Mouse (Mus musculus) small intestine, adult 2 months (tissue): ENCODE measurements at regions not wholly inside any gene's neighbourhood (a gene's known extent, or its start where the extent isn't known, plus 50 kb on each side); places are given as distances from the start of the nearest gene placed in this dataset.

ENCODE experiments used
- H3K27ac ChIP-seq: fragments of 200-500 bp; 2 replicates; pipeline ENCODE4 v1.5.1; 2012; ENCODE audit warnings: low read depth, low read length, control low read depth, inconsistent platforms; ENCODE audit not compliant: insufficient read depth
- H3K27me3 ChIP-seq: fragments of 200-500 bp; 2 replicates; pipeline ENCODE4 v1.6.1; 2012; ENCODE audit warnings: mild to moderate bottlenecking, moderate library complexity, low read length, inconsistent platforms; ENCODE audit not compliant: control insufficient read depth, insufficient read depth
- H3K36me3 ChIP-seq: fragments of 200-500 bp; 2 replicates; pipeline ENCODE4 v1.6.1; 2012; ENCODE audit warnings: mild to moderate bottlenecking, low read length, control low read depth, inconsistent platforms; ENCODE audit not compliant: control insufficient read depth, insufficient read depth
- H3K4me1 ChIP-seq: fragments of 200-500 bp; 2 replicates; pipeline ENCODE4 v1.6.1; 2012; ENCODE audit warnings: low read length, inconsistent platforms, mixed read lengths; ENCODE audit not compliant: control insufficient read depth, insufficient read depth, insufficient read length
- H3K4me3 ChIP-seq: fragments of 200-500 bp; 2 replicates; pipeline ENCODE4 v1.5.1; 2012; ENCODE audit warnings: low read depth, mild to moderate bottlenecking, control low read depth, inconsistent platforms, low read length, moderate library complexity
- CTCF ChIP-seq: fragments of 200-500 bp; IDR thresholded peaks from 2 replicates; pipeline ENCODE4 v1.5.1; 2012; ENCODE audit warnings: low read depth, mild to moderate bottlenecking, control low read depth, inconsistent platforms, low read length, moderate library complexity, mixed read lengths; ENCODE audit not compliant: insufficient replicate concordance, insufficient read length; ENCODE audit errors: extremely low read depth
- POLR2A ChIP-seq: fragments of 200-500 bp; IDR thresholded peaks from 2 replicates; pipeline ENCODE4 v1.6.1; 2012; ENCODE audit warnings: low read depth, mild to moderate bottlenecking, control low read depth, inconsistent platforms, low read length, moderate library complexity
- WGBS: fragments of 180-500 bp; shearing (Covaris S2); methylation state at CpG from one replicate; pipeline ENCODE4 v1.1.7; 2018; 5-methylcytosine and 5-hydroxymethylcytosine counted together

DNA sequence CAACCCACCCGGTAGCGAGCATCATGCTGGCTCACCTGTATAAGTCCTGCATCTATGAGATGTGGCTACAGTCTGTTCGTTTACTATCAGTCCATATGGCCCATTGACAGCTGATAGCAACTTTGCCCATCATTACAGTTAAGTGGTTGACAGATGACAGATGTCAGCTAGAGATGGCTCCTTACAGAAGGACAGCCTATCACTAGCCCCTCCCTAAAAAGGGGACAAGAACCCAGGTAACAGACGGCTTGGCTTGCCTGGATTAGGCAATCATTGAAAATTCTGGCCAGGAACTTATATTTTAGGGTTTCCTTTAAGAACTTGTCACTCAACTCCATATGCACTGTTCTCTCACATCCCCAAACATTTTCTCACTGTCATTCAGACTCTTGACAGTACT is 434.2 kb upstream of the Arglu1 start:
- TF ChIP-seq POLR2A (no peak), CTCF (no peak)
- Histone ChIP-seq H3K27ac (no peak overlapping the region), H3K27me3 (no peaks in the 10 kb centered on the region), H3K4me1 (no peaks in the 10 kb centered on the region), H3K36me3 (no peaks in the 10 kb centered on the region), H3K4me3 (no peak overlapping the region)
- 80% methylated on average over 4 of the region's 4 CpGs for WGBS

GRCm38 (mm10) chr8:9117809-9118737 is 427.8 kb upstream of the Arglu1 start:
- H3K27ac ChIP-seq = no peak overlapping the region
- TF ChIP-seq POLR2A = no peak
- no peak for TF ChIP-seq CTCF
- H3K4me3 ChIP-seq = no peak overlapping the region
- no peaks in the 10 kb centered on the region for H3K27me3 ChIP-seq
- 85% methylated on average over 27 of the region's 27 CpGs for WGBS
- no peaks in the 10 kb centered on the region for H3K36me3 ChIP-seq
- H3K4me1 ChIP-seq = no peaks in the 10 kb centered on the region

- WGBS = 25% methylated on average over 5 of the region's 5 CpGs
- no peaks in the 10 kb centered on the region for H3K36me3 ChIP-seq
- TF ChIP-seq CTCF = no peak
- no peak for TF ChIP-seq POLR2A
These were observed 405.7 kb upstream of the Arglu1 start for GRCm38 (mm10) chr8:9095980-9096379.

GRCm38 (mm10) chr8:9094002-9094401 is 403.7 kb upstream of the Arglu1 start:
- H3K4me3 ChIP-seq = no peak overlapping the region
- TF ChIP-seq POLR2A (no peak), CTCF (no peak)
- WGBS = 68% methylated on average over 9 of the region's 9 CpGs
- no peaks in the 10 kb centered on the region for H3K36me3 ChIP-seq
- H3K27me3 ChIP-seq = no peaks in the 10 kb centered on the region
- H3K4me1 ChIP-seq = no peaks in the 10 kb centered on the region
- H3K27ac ChIP-seq = no peak overlapping the region

More at GRCm38 (mm10) chr8:9095980-9096379, 405.7 kb upstream of the Arglu1 start:
- Histone ChIP-seq H3K4me3 (no peak overlapping the region), H3K27ac (no peak overlapping the region), H3K27me3 (no peaks in the 10 kb centered on the region), H3K4me1 (no peaks in the 10 kb centered on the region)

DNA sequence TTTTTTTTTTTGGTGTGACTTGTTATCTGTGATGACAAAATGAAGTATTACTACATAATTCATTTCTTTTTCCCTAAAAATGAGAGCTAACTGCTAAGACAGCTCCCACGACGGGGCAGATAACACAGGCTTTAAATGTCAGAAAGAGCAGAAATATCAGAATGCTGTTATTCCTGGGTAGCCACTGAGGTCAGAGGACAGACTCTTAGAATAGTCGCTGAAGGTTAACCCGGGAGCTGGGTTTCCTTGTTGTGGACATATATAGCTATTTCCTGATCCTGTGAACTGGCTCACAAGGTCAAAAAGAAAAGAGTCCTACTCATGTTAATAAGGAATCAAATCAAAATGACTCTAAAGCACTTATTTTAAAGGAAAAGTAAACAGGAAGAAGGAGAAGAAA is 403.0 kb upstream of the Arglu1 start:
- WGBS = 41% methylated on average over 4 of the region's 4 CpGs

DNA sequence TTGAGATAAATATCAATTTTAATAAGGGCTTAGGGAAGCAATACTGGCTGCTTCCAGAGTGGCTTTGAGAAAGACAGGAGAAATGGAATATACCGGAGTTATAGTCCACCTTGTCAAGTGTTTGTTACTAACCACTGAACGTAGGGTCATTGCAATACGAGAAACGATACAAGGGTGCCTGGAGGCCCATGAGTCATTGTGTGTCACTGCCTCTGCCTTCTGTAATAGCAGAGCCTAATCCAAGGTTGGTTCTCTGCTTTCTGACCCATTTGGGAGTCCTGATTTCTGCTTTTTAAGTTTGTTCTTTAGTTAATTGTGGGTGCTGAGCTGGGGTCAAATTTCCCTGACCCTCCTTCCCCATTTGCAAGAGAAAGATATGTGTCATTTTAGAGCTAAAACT is 382.4 kb upstream of the Arglu1 start:
- H3K36me3 ChIP-seq = no peaks in the 10 kb centered on the region
- peaks cover 3% of the 10 kb centered on the region; the same call in 1 of the 2 replicates for H3K4me1 ChIP-seq
- no peaks in the 10 kb centered on the region for H3K27me3 ChIP-seq
- H3K27ac ChIP-seq = no peak overlapping the region
- WGBS = 90% methylated on average over 4 of the region's 4 CpGs
- H3K4me3 ChIP-seq = no peak overlapping the region
- no peak for TF ChIP-seq POLR2A
- no peak for TF ChIP-seq CTCF

More for the DNA sequence above, 403.0 kb upstream of the Arglu1 start:
- Histone ChIP-seq H3K27ac (no peak overlapping the region), H3K27me3 (no peaks in the 10 kb centered on the region), H3K4me1 (no peaks in the 10 kb centered on the region), H3K36me3 (no peaks in the 10 kb centered on the region), H3K4me3 (no peak overlapping the region)
- TF ChIP-seq CTCF (no peak), POLR2A (no peak)

- Histone ChIP-seq H3K27me3 (no peaks in the 10 kb centered on the region), H3K4me1 (peaks cover 3% of the 10 kb centered on the region; the same call in 1 of the 2 replicates), H3K36me3 (no peaks in the 10 kb centered on the region), H3K4me3 (no peak overlapping the region), H3K27ac (no peak overlapping the region)
- 53% methylated on average over 11 of the region's 11 CpGs for WGBS
- no peak for TF ChIP-seq CTCF
- TF ChIP-seq POLR2A = no peak
These were observed 382.0 kb upstream of the Arglu1 start for GRCm38 (mm10) chr8:9072286-9072685.

DNA sequence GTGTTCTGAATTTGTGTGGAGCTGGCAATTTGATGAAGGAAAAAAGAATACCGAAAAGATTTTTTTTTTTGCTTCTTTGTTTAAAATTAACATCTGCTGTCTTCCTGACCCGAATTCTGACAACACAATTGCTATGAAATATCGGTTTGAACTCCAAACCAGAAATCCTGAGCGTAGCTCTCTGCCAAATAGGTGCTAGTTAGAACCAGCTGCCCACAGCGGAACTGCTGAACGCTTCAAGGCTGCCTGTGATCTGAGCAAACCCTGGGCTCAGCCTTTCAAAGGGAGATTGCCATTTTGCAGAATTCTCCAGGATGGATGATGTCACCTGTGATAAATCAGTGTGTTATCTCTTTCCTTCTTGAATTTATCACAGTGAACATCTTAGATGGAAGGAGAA is 380.6 kb upstream of the Arglu1 start:
- 82% methylated on average over 6 of the region's 6 CpGs for WGBS
- Histone ChIP-seq H3K4me1 (peaks cover 3% of the 10 kb centered on the region; the same call in 1 of the 2 replicates), H3K27ac (no peak overlapping the region), H3K4me3 (no peak overlapping the region), H3K36me3 (no peaks in the 10 kb centered on the region), H3K27me3 (no peaks in the 10 kb centered on the region)
- TF ChIP-seq POLR2A (no peak), CTCF (no peak)
